ENCODE assay signal across 8 mouse cellular contexts in genomic region chr14:79482747-79483355, GRCm38 (mm10). TPM values are rescaled to one million over a fixed set of nuclear protein-coding genes. Genes with fewer than 3 reads are reported as not detected.
A peak's percentile ranks its signal among the peaks of the same experiment; 100 is the strongest.
DNase-seq lines count a peak whose midpoint lies in the region; ATAC-seq and TF ChIP-seq lines count a peak whose summit lies in the region.

No protein-coding gene starts in this region.

- no peaks in the 10 kb centered on the region for H3K27me3 ChIP-seq in CH12.LX (replicated peaks)
- H3K27me3 ChIP-seq in forebrain, embryonic 10.5 days (ENCODE audit: poor library complexity, severe bottlenecking): peaks cover 21% of the 10 kb centered on the region
- no peaks in the 10 kb centered on the region for H3K27me3 ChIP-seq in midbrain, embryonic 15.5 days (replicated peaks)

- peaks cover 5 to 13% of the 10 kb centered on the region in 2 experiments for H3K36me3 ChIP-seq in CH12.LX (replicated peaks in 1 of 2; ENCODE audit: control insufficient read depth in 1 of 2, insufficient read depth in 1 of 2, low read length in 1 of 2)
- peaks cover 14% of the 10 kb centered on the region for H3K36me3 ChIP-seq in forebrain, embryonic 10.5 days (replicated peaks)
- no peaks in the 10 kb centered on the region for H3K36me3 ChIP-seq in midbrain, embryonic 15.5 days (replicated peaks)

- TF ChIP-seq RAD21 in CH12.LX (IDR thresholded peaks at IDR 0.05; ENCODE audit: low read depth, low read length): no peak

- no peak for ATAC-seq in midbrain, embryonic 15.5 days (replicated peaks)

- peaks cover 12% of the 10 kb centered on the region for H3K79me2 ChIP-seq in CH12.LX (replicated peaks; ENCODE audit: control insufficient read depth, extremely low read depth, insufficient read depth, poor library complexity, severe bottlenecking)

- TF ChIP-seq EP300 in CH12.LX (IDR thresholded peaks at IDR 0.05; ENCODE audit: low read length): no peak

- no peak for TF ChIP-seq POLR2A in CH12.LX (IDR thresholded peaks at IDR 0.05; ENCODE audit: low read depth, low read length)

- H3K9ac ChIP-seq in CH12.LX (ENCODE audit: insufficient read depth, low read depth): peak overlapping the region; percentile 87
- H3K9ac ChIP-seq in midbrain, embryonic 15.5 days: peak overlapping the region; percentile 72

- WGBS in forebrain, embryonic 10.5 days: 29% methylated on average over 15 of the region's 15 CpGs
- 23% methylated on average over 15 of the region's 15 CpGs for WGBS in midbrain, embryonic 15.5 days

- peak overlapping the region; percentile 83 to 95 (median 86) for H3K4me3 ChIP-seq in CH12.LX (replicated peaks in 1 of 3; ENCODE audit: low read depth in 2 of 3, low read length in 2 of 3, poor library complexity in 1 of 3)
- H3K4me3 ChIP-seq in forebrain, embryonic 10.5 days: peak overlapping the region; percentile 91
- H3K4me3 ChIP-seq in midbrain, embryonic 15.5 days: peak overlapping the region; percentile 100

- no peak for TF ChIP-seq CTCF in CH12.LX (conservative IDR thresholded peaks at IDR 0.05 in 1 of 2, IDR thresholded peaks at IDR 0.05 in 1 of 2; ENCODE audit: low read depth in 2 of 2, low read length in 2 of 2)

- H3K27ac ChIP-seq in CH12.LX (ENCODE audit: insufficient read depth, low read depth): no peak overlapping the region
- peak overlapping the region; percentile 99 for H3K27ac ChIP-seq in forebrain, embryonic 10.5 days
- peak overlapping the region; percentile 100 for H3K27ac ChIP-seq in midbrain, embryonic 15.5 days

- in situ Hi-C loops in CH12.LX (cut with MboI; ENCODE audit: low pct_ligation_motif_present, low pct_unique_long_range_greater_than_20kb, low sequenced_read_pairs): no loop called here

- dilution Hi-C loops in CH12.LX (cut with MboI; ENCODE audit: extremely low pct_ligation_motif_present, extremely low pct_unique_long_range_greater_than_20kb, low sequenced_read_pairs): no loop called here

- peak overlapping the region; percentile 73 for H3K4me2 ChIP-seq in CH12.LX (ENCODE audit: insufficient read depth, low read depth, poor library complexity, severe bottlenecking)
- H3K4me2 ChIP-seq in midbrain, embryonic 15.5 days: peak overlapping the region; percentile 74

- no peaks in the 10 kb centered on the region for H3K9me3 ChIP-seq in CH12.LX (replicated peaks; ENCODE audit: low read length)
- H3K9me3 ChIP-seq in forebrain, embryonic 10.5 days: no peaks in the 10 kb centered on the region
- H3K9me3 ChIP-seq in midbrain, embryonic 15.5 days: no peaks in the 10 kb centered on the region

- peak; percentile 28 for DNase-seq in 3T3-L1 (ENCODE audit: low read depth, low spot score)
- no peak for DNase-seq in CH12.LX (ENCODE audit: extremely low read depth)
- no peak for DNase-seq in forebrain, embryonic 10.5 days (ENCODE audit: extremely low spot score, low spot score)
- DNase-seq in kidney, adult 9 months: peak; percentile 54
- DNase-seq in gastrocnemius, postnatal 36 days: no peak
- DNase-seq in ovary, adult 18-20 months (ENCODE audit: low spot score): no peak
- no peak for DNase-seq in left cerebral cortex, adult 11 months (ENCODE audit: low spot score)

- peaks cover 6 to 28% of the 10 kb centered on the region in 2 experiments for H3K4me1 ChIP-seq in CH12.LX (ENCODE audit: control insufficient read depth in 1 of 2, insufficient read depth in 2 of 2)
- H3K4me1 ChIP-seq in forebrain, embryonic 10.5 days: peaks cover 52% of the 10 kb centered on the region
- H3K4me1 ChIP-seq in midbrain, embryonic 15.5 days: peaks cover 49% of the 10 kb centered on the region

- intact Hi-C loops in gastrocnemius, postnatal 36 days (cut with DNase I): loop anchor here (5.0 kb wide), 1 partner anchor 104 kb away; the partner anchor contains the start of gene Sugt1

TF ChIP-seq in CH12.LX, 34 proteins besides CTCF, POLR2A, EP300 and RAD21:
- TF ChIP-seq RCOR1 (conservative IDR thresholded peaks at IDR 0.05; ENCODE audit: low read depth, low read length): no peak
- TF ChIP-seq MAFK (IDR thresholded peaks at IDR 0.05; ENCODE audit: insufficient replicate concordance, low read length): no peak
- TF ChIP-seq MAZ (IDR thresholded peaks at IDR 0.05; ENCODE audit: low read depth, low read length): no peak
- no peak for TF ChIP-seq PAX5 (IDR thresholded peaks at IDR 0.05; ENCODE audit: low read length)
- TF ChIP-seq ZC3H11A (IDR thresholded peaks at IDR 0.05; ENCODE audit: low read depth, low read length): no peak
- TF ChIP-seq JUND (conservative IDR thresholded peaks at IDR 0.05; ENCODE audit: low read depth, low read length): no peak
- no peak for TF ChIP-seq MXI1 (IDR thresholded peaks at IDR 0.05; ENCODE audit: low read depth, low read length)
- no peak for TF ChIP-seq HCFC1 (IDR thresholded peaks at IDR 0.05; ENCODE audit: low read depth, low read length)
- no peak for TF ChIP-seq UBTF (IDR thresholded peaks at IDR 0.05; ENCODE audit: low read depth, low read length)
- 0 out of 2 replicates have a peak, but pooled peaks have one; percentile 51 for TF ChIP-seq SIN3A (IDR thresholded peaks at IDR 0.05; ENCODE audit: low read length)
- no peak for TF ChIP-seq NELFE (IDR thresholded peaks at IDR 0.05; ENCODE audit: low read depth, low read length)
- peak; percentile 41; the same call in 1 of the 2 replicates for TF ChIP-seq CHD2 (IDR thresholded peaks at IDR 0.05; ENCODE audit: low read length)
- no peak for TF ChIP-seq POLR2AphosphoS2 (IDR thresholded peaks at IDR 0.05; ENCODE audit: low read depth, low read length)
- no peak for TF ChIP-seq NRF1 (IDR thresholded peaks at IDR 0.05; ENCODE audit: low read depth, low read length)
- TF ChIP-seq TBP (conservative IDR thresholded peaks at IDR 0.05; ENCODE audit: low read depth, low read length): no peak
- TF ChIP-seq CHD1 (IDR thresholded peaks at IDR 0.05; ENCODE audit: low read depth, low read length): no peak
- no peak for TF ChIP-seq TCF12 (IDR thresholded peaks at IDR 0.05; ENCODE audit: low read depth, low read length)
- TF ChIP-seq KAT2A (IDR thresholded peaks at IDR 0.05; ENCODE audit: insufficient replicate concordance, low read length): no peak

RNA-seq across cellular contexts. Expression of gene Wbp4, which starts 1.5 kb away (rescaled TPM):
- total RNA-seq in CH12.LX (2012; rRNA removed) (31.3 and 36.8 TPM in 2 replicates), CH12.LX (2014; rRNA removed) (36.2 and 39.9 TPM in 2 replicates)
- polyA plus RNA-seq in CH12.LX (2012; ENCODE audit: insufficient read length, low read depth): 68.5 and 69.4 TPM in 2 replicates
- polyA plus RNA-seq in forebrain, embryonic 10.5 days (2016; fragmentation: Nextera tagmentation; extraction: Ambion mirVana): 45.6 and 51.5 TPM in 2 replicates
- 42.7 and 43.4 TPM in 2 replicates for polyA plus RNA-seq in midbrain, embryonic 15.5 days (2015; fragmentation: Nextera tagmentation; extraction: Ambion mirVana)
- 10 to 100 TPM; 16.0 to 19.9 TPM for total RNA-seq in gastrocnemius, postnatal 36 days (2021)

RNA-seq across cellular contexts. Expression of gene Elf1, which starts 1.9 kb away (rescaled TPM):
- 37.1 and 41.2 TPM in 2 replicates for total RNA-seq in CH12.LX (2012; rRNA removed)
- total RNA-seq in CH12.LX (2014; rRNA removed): 71.7 and 85.2 TPM in 2 replicates
- polyA plus RNA-seq in CH12.LX (2012; ENCODE audit: insufficient read length, low read depth): 49.6 and 54.4 TPM in 2 replicates
- 3.8 TPM in 2 replicates for polyA plus RNA-seq in forebrain, embryonic 10.5 days (2016; fragmentation: Nextera tagmentation; extraction: Ambion mirVana)
- 3.0 and 3.6 TPM in 2 replicates for polyA plus RNA-seq in midbrain, embryonic 15.5 days (2015; fragmentation: Nextera tagmentation; extraction: Ambion mirVana)
- 1 to 10 TPM; 4.8 to 4.9 TPM for total RNA-seq in gastrocnemius, postnatal 36 days (2021)

RNA-seq across cellular contexts. Expression of gene Kbtbd6, which starts 31.2 kb away (rescaled TPM):
- 0.13 TPM in 1 of 2 replicates, not detected in the other for total RNA-seq in CH12.LX (2012; rRNA removed)
- total RNA-seq in CH12.LX (2014; rRNA removed): 0.12 and 0.15 TPM in 2 replicates
- 0.10 TPM in 1 of 2 replicates, not detected in the other for polyA plus RNA-seq in CH12.LX (2012; ENCODE audit: insufficient read length, low read depth)
- 5.3 and 5.7 TPM in 2 replicates for polyA plus RNA-seq in forebrain, embryonic 10.5 days (2016; fragmentation: Nextera tagmentation; extraction: Ambion mirVana)
- polyA plus RNA-seq in midbrain, embryonic 15.5 days (2015; fragmentation: Nextera tagmentation; extraction: Ambion mirVana): 1.7 and 1.9 TPM in 2 replicates
- total RNA-seq in gastrocnemius, postnatal 36 days (2021): under 1 TPM in 1 of 2 experiments, not detected in 1; 0.15 TPM

RNA-seq across cellular contexts. Expression of gene Kbtbd7, which starts 56.5 kb away (rescaled TPM):
- total RNA-seq in CH12.LX (2012; rRNA removed): 2.7 and 2.8 TPM in 2 replicates
- total RNA-seq in CH12.LX (2014; rRNA removed): 2.5 and 2.6 TPM in 2 replicates
- polyA plus RNA-seq in CH12.LX (2012; ENCODE audit: insufficient read length, low read depth): 1.9 TPM in 2 replicates
- 11.2 and 11.7 TPM in 2 replicates for polyA plus RNA-seq in forebrain, embryonic 10.5 days (2016; fragmentation: Nextera tagmentation; extraction: Ambion mirVana)
- polyA plus RNA-seq in midbrain, embryonic 15.5 days (2015; fragmentation: Nextera tagmentation; extraction: Ambion mirVana): 21.3 and 22.6 TPM in 2 replicates
- 1 to 10 TPM; 4.3 to 6.2 TPM for total RNA-seq in gastrocnemius, postnatal 36 days (2021)

Comparison
In these comparisons a context has a peak if more than half of its experiments do, and no peak if none do; other contexts are left out.
1. DNase-seq: peak in 3T3-L1 (single experiment) and kidney, adult 9 months (single experiment); none in CH12.LX (single experiment), forebrain, embryonic 10.5 days (single experiment), gastrocnemius, postnatal 36 days (0 of 2), ovary, adult 18-20 months (single experiment) and left cerebral cortex, adult 11 months (single experiment).
2. RNA of gene Elf1, which starts 1.9 kb away (polyA plus RNA-seq): 49.6 to 54.4 TPM in CH12.LX; 3.8 TPM in forebrain, embryonic 10.5 days and 3.0 to 3.6 TPM in midbrain, embryonic 15.5 days; every median in the first group is over 10 times any median in the second.
3. Peak in every context shown above with its lines, with median percentiles within 50 percentile points of each other: H3K4me3 ChIP-seq.